Mouse (Mus musculus) midbrain, embryonic 10.5 days (tissue): Measurements from ENCODE around the gene Stoml1. TPM values are rescaled to one million over a fixed set of nuclear protein-coding genes. Genes with fewer than 3 reads are reported as not detected.
"Not testable (repeated sequence)": the region's sequence is repeated elsewhere in the genome, so short reads cannot be mapped to it uniquely, and the experiment has no call there.

Source experiments
- DNase-seq: peaks from one replicate; pipeline ENCODE4 v3.0.0-alpha.2; 2017; ENCODE audit warnings: low spot score
- H3K27ac ChIP-seq: fragments of 300-500 bp; sonication (generic); replicated peaks from 2 replicates; pipeline ENCODE4 v1.5.1; 2016; ENCODE audit warnings: mild to moderate bottlenecking
- H3K27me3 ChIP-seq: fragments of 300-500 bp; sonication (generic); 2 replicates; pipeline ENCODE4 v1.6.1; 2016; ENCODE audit warnings: low read depth, mild to moderate bottlenecking; ENCODE audit not compliant: poor library complexity, severe bottlenecking
- H3K36me3 ChIP-seq: fragments of 300-500 bp; sonication (generic); 2 replicates; pipeline ENCODE4 v1.6.1; 2016; ENCODE audit warnings: mild to moderate bottlenecking, moderate library complexity
- H3K4me1 ChIP-seq: fragments of 300-500 bp; sonication (generic); 2 replicates; pipeline ENCODE4 v1.6.1; 2016
- H3K4me3 ChIP-seq: fragments of 300-500 bp; sonication (generic); 2 replicates; pipeline ENCODE4 v1.5.1; 2016; ENCODE audit warnings: mild to moderate bottlenecking, moderate library complexity
- H3K9me3 ChIP-seq: fragments of 300-500 bp; sonication (generic); replicated peaks from 2 replicates; pipeline ENCODE4 v1.6.1; 2016; ENCODE audit warnings: mild to moderate bottlenecking
- WGBS: fragments of 180-500 bp; shearing (Covaris S2); methylation state at CpG from one replicate; pipeline ENCODE4 v1.1.7; 2016; 5-methylcytosine and 5-hydroxymethylcytosine counted together
- polyA plus RNA-seq: library from polyadenylated mRNA; unstranded; fragments of >200 nt; fragmentation: Nextera tagmentation; extraction: Ambion mirVana; gene quantifications from 2 replicates; pipeline ENCODE4 v1.2.1, GENCODE M21; 2016

The Stoml1 gene
- polyA plus RNA-seq, 1 experiment from 2014 or later = 32.2 TPM

- Histone ChIP-seq H3K27me3 (no peaks in the 10 kb centered on the region), H3K4me1 (peaks cover 15% of the 10 kb centered on the region; the same call in 1 of the 2 replicates), H3K4me3 (no peak overlapping the region), H3K27ac (no peak overlapping the region), H3K9me3 (no peaks in the 10 kb centered on the region), H3K36me3 (peaks cover 3% of the 10 kb centered on the region; the same call in 1 of the 2 replicates)
- DNase-seq = peak; percentile 56
- WGBS = 62% methylated on average over 12 of the region's 12 CpGs
Measured at GRCm38 (mm10) chr9:58268384-58269313, 15.7 kb downstream of the Stoml1 start.

- H3K9me3 ChIP-seq = no peaks in the 10 kb centered on the region
- H3K27ac ChIP-seq = no peak overlapping the region
- no peak overlapping the region for H3K4me3 ChIP-seq
- 75% methylated on average over 3 of the region's 3 CpGs for WGBS
- peaks cover 18% of the 10 kb centered on the region for H3K4me1 ChIP-seq
- H3K36me3 ChIP-seq = no peaks in the 10 kb centered on the region
- no peak for DNase-seq
- H3K27me3 ChIP-seq = no peaks in the 10 kb centered on the region
Measured at GRCm38 (mm10) chr9:58270081-58270480, 17.1 kb downstream of the Stoml1 start.

DNA sequence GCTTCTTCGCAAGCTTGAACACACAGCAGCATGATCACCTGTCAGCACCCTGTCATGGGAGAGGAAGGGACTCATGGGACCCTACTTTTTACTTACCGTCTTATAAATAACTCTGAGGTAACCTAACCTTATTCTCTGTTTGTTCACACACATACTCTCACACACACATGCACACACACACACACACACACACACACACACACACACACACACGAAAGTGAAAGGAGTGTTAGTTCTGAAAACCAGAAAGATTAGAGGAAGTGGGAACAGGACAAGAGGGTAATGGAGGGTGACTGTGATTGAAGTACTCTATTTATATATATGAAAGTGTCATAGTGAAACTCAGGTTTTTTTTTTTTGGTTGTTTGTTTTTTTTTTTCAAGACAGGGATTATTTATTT is 18.1 kb downstream of the Stoml1 start:
- Histone ChIP-seq H3K36me3 (no peaks in the 10 kb centered on the region), H3K9me3 (no peaks in the 10 kb centered on the region), H3K27me3 (no peaks in the 10 kb centered on the region), H3K4me3 (no peak overlapping the region), H3K4me1 (peaks cover 22% of the 10 kb centered on the region), H3K27ac (no peak overlapping the region)
- no peak for DNase-seq
- 91% methylated on average over 3 of the region's 3 CpGs for WGBS

DNA sequence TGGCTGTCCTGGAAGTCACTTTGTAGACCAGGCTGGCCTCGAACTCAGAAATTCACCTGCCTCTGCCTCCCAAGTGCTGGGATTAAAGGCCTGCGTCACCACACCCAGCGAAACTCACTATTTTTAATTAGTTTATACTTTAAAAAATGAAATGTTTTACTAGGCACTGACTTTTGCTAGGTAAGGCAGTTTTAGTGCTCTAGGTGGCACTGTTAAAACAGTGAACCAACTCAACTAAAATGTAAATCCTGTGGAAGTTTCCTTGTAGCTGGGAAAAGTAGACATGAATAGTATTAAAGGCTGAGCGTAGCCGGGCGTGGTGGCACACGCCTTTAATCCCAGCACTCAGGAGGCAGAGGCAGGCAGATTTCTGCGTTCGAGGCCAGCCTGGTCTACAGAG is 18.6 kb downstream of the Stoml1 start:
- H3K27ac ChIP-seq, H3K36me3 ChIP-seq, H3K9me3 ChIP-seq, DNase-seq, H3K4me3 ChIP-seq, H3K27me3 ChIP-seq: not testable (repeated sequence)
- 94% methylated on average over 9 of the region's 9 CpGs for WGBS
- H3K4me1 ChIP-seq = peaks cover 19% of the 10 kb centered on the region

DNA sequence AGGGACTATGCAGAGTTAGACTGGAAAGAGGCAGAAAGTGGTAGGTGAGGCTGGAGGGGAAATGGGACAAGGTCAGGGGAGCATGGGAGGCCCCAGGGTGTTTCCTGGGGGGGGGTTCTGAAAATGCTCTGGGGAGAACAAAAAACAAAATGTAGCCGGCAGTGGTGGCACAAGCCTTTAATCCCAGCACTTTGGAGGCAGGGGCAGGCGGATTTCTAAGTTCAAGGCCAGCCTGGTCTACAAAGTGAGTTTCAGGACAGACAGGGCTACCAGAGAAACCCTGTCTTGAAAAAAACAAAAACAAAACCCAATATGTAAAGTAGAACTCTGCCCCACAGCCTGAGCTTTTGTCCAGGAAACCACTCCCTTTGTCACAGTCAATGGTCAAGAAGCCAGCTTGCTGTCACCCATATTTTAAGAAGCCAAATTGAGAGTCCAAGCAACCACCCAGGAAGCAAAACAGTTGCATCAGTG is 19.1 kb downstream of the Stoml1 start:
- Histone ChIP-seq H3K27me3 (no peaks in the 10 kb centered on the region), H3K9me3 (no peaks in the 10 kb centered on the region), H3K27ac (no peak overlapping the region), H3K4me1 (peaks cover 19% of the 10 kb centered on the region), H3K4me3 (no peak overlapping the region), H3K36me3 (no peaks in the 10 kb centered on the region)
- WGBS = 81% methylated on average over 2 of the region's 2 CpGs
- DNase-seq = no peak

- DNase-seq = no peak
- Histone ChIP-seq H3K4me1 (peaks cover 19% of the 10 kb centered on the region), H3K9me3 (no peaks in the 10 kb centered on the region), H3K27ac (no peak overlapping the region), H3K27me3 (no peaks in the 10 kb centered on the region), H3K4me3 (no peak overlapping the region), H3K36me3 (no peaks in the 10 kb centered on the region)
- 77% methylated on average over 9 of the region's 9 CpGs for whole genome bisulfite sequencing
Measured at GRCm38 (mm10) chr9:58272855-58273254, 19.9 kb downstream of the Stoml1 start.

DNA sequence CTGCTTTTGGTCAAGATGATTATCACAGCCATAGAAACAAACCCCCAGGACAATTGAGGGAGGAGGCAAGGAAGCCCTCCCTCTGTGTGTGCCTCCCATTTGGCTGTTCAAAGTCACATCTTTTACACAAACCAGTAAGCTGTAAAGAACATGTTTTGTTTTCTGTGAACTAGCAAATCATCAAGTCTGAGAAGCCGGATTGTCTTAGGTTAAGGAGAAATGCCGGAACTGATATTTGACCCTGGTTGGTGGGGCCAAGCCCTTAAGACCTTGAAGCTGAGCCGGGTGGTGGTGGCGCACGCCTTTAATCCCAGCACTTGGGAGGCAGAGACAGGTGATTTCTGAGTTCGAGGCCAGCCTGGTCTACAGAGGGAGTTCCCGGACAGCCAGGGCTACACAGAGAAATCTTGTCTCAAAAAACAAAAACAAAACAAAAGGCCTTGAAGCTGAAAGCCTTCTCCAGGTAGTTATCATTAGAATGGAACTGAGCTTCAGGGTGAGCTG is 21.2 kb downstream of the Stoml1 start:
- no peaks in the 10 kb centered on the region for H3K9me3 ChIP-seq
- H3K27ac ChIP-seq = no peak overlapping the region
- WGBS = 84% methylated on average over 7 of the region's 7 CpGs
- H3K4me1 ChIP-seq = peaks cover 19% of the 10 kb centered on the region
- no peak overlapping the region for H3K4me3 ChIP-seq
- H3K27me3 ChIP-seq = no peaks in the 10 kb centered on the region
- no peaks in the 10 kb centered on the region for H3K36me3 ChIP-seq
- no peak for DNase-seq

DNA sequence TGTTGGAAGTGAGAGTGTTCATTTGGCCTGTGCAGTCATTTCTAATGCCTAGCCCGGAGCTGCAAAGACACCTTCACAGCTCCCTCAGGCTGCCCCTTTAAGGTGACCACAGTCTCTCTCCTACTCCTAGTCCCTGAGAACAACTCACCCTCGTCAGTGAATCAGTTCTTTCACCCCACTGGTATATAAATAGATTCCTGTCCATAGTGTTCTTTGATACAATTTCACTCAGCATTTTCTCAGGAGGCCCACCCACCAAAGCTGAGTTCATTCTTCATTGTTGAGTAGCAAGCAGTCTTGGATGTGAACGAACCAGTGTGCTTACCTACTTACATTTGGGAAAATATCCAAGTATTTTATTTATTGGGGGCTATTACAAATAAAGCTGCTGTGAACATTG is 21.7 kb downstream of the Stoml1 start:
- no peaks in the 10 kb centered on the region for H3K36me3 ChIP-seq
- no peaks in the 10 kb centered on the region for H3K27me3 ChIP-seq
- H3K4me3 ChIP-seq = no peak overlapping the region
- no peaks in the 10 kb centered on the region for H3K9me3 ChIP-seq
- H3K4me1 ChIP-seq = peaks cover 19% of the 10 kb centered on the region
- DNase-seq = no peak
- H3K27ac ChIP-seq = no peak overlapping the region
- 68% methylated on average over 3 of the region's 3 CpGs for WGBS

DNA sequence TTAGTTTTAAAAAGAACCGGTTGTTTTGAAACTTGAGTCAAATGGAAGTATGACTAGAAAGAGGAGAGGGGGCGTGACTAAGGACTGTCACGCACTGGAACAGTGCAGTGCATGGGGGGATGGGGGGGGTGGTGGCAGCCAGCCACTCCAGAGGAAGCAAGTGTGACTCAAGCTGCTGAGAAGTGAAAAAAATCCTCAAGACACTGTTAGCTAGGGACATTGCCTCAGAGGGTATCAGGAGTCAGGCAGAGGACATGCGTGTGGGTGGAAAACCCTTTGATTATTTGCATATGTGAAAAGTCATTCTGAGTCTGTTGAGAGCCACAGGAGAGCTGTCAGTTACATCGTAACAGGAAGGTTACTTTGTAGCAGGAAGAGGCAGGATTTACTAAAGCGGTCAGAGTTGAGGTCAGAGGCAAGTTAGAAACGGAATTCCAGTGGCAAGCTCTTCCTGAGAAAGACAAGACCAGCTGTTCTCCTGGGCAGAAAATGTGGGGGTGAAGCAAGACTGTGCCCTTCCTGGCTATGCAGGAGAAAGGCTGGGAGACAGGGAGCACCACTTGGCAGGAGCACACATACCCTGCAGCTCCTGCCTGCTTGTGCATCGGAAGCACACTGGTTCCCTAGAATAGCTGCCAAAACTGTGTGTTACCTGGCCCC is 22.3 kb downstream of the Stoml1 start:
- no peaks in the 10 kb centered on the region for H3K9me3 ChIP-seq
- no peaks in the 10 kb centered on the region for H3K27me3 ChIP-seq
- H3K4me3 ChIP-seq = no peak overlapping the region
- H3K36me3 ChIP-seq = no peaks in the 10 kb centered on the region
- no peak for DNase-seq
- peaks cover 19% of the 10 kb centered on the region for H3K4me1 ChIP-seq
- no peak overlapping the region for H3K27ac ChIP-seq
- WGBS = 51% methylated on average over 8 of the region's 8 CpGs

GRCm38 (mm10) chr9:58275797-58276196 is 22.8 kb downstream of the Stoml1 start:
- H3K4me3 ChIP-seq = no peak overlapping the region
- H3K9me3 ChIP-seq = no peaks in the 10 kb centered on the region
- no peaks in the 10 kb centered on the region for H3K27me3 ChIP-seq
- H3K4me1 ChIP-seq = peaks cover 19% of the 10 kb centered on the region
- DNase-seq = no peak
- WGBS = 88% methylated on average over 3 of the region's 3 CpGs
- no peaks in the 10 kb centered on the region for H3K36me3 ChIP-seq
- no peak overlapping the region for H3K27ac ChIP-seq

DNA sequence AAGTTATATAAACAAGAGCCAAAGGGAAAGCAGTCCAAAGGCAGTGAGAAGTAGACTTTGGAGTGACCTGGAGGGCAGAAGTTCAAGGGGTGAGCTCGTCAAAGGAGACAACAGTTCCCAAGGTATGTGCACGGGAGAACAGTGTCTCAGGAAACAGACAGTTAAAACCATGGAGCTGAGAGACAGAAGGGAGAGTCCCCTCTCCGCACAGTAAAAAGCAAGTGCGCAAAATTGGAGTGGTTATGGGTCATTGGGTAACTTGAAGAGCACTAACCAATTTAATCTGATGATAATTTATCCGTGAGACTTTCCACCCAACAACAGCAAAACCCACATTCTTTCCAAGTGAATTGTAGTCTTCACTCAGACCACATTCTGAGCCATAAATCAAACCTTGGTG is 23.4 kb downstream of the Stoml1 start:
- 65% methylated on average over 5 of the region's 5 CpGs for WGBS
- no peak overlapping the region for H3K27ac ChIP-seq
- H3K4me3 ChIP-seq = no peak overlapping the region
- no peaks in the 10 kb centered on the region for H3K9me3 ChIP-seq
- H3K27me3 ChIP-seq = no peaks in the 10 kb centered on the region
- no peaks in the 10 kb centered on the region for H3K36me3 ChIP-seq
- no peak for DNase-seq
- peaks cover 19% of the 10 kb centered on the region for H3K4me1 ChIP-seq

DNA sequence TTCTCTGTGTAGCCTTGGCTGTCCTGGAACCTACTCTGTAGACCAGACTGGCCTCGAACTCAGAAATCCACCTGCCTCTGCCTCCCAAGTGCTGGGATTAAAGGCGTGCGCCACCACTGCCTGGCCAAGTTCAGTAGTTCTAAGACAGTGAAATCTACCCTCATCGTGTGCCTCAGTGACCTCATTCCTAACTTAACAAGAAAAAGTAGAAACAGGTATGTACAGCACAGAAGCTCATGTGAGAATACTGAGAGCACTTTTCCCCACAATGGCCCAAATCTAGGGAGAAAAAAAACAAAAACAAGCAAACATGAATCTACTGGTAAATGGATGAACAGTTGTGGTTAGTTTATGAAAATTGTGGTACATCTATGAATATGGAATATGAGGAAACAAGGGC is 25.3 kb downstream of the Stoml1 start:
- Histone ChIP-seq H3K27ac (no peak overlapping the region), H3K4me3 (no peak overlapping the region), H3K27me3 (no peaks in the 10 kb centered on the region), H3K36me3 (no peaks in the 10 kb centered on the region), H3K9me3 (no peaks in the 10 kb centered on the region), H3K4me1 (peaks cover 9% of the 10 kb centered on the region)
- WGBS = 90% methylated on average over 4 of the region's 4 CpGs
- no peak for DNase-seq
